Mouse (Mus musculus): ENCODE data around the gene Rad51ap1.

DNA sequence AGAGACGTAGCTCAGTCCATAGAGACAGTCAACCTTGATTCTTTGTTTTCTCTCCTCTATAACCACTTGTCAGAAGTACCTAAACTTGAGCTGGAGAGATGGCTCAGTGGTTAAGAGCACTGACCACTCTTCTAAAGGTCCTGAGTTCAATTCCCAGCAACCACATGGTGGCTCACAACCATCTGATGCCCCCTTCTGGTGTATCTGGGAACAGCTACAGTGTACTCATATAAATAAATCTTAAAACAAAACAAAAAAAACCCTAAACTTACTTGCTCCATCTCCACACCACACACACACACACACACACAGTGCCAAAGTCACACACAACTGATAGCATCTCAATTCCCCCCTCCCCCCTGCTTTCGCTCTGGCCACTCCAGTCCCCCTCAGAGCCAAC is 1.3 kb downstream of the Rad51ap1 start:
- TF ChIP-seq POLR2A (IDR thresholded peaks at IDR 0.05; ENCODE audit: low read depth, low read length) (no peak), MEF2A (IDR thresholded peaks at IDR 0.05; ENCODE audit: borderline replicate concordance, low read depth, low read length) (no peak), CTCF (conservative IDR thresholded peaks at IDR 0.05 in 1 of 2, IDR thresholded peaks at IDR 0.05 in 1 of 2; ENCODE audit: low read depth in 2 of 2, low read length in 2 of 2) (peak in 1 of 2 experiments; percentile 58; a peak in 3 of 4 replicates), MAX (IDR thresholded peaks at IDR 0.05; ENCODE audit: low read length) (0 out of 2 replicates have a peak, but pooled peaks have one; percentile 16), EP300 (IDR thresholded peaks at IDR 0.05; ENCODE audit: low read length) (no peak), POLR2AphosphoS2 (IDR thresholded peaks at IDR 0.05; ENCODE audit: low read depth, low read length) (no peak), PAX5 (IDR thresholded peaks at IDR 0.05; ENCODE audit: low read length) (no peak), SMC3 (IDR thresholded peaks at IDR 0.05; ENCODE audit: low read depth, low read length) (peak; percentile 52), ZC3H11A (IDR thresholded peaks at IDR 0.05; ENCODE audit: low read depth, low read length) (no peak), NRF1 (IDR thresholded peaks at IDR 0.05; ENCODE audit: low read depth, low read length) (no peak), ZNF384 (IDR thresholded peaks at IDR 0.05; ENCODE audit: low read depth, low read length) (no peak), BHLHE40 (IDR thresholded peaks at IDR 0.05; ENCODE audit: low read depth, low read length) (no peak), HCFC1 (IDR thresholded peaks at IDR 0.05; ENCODE audit: low read depth, low read length) (no peak), KAT2A (IDR thresholded peaks at IDR 0.05; ENCODE audit: insufficient replicate concordance, low read length) (no peak)

Data from CH12.LX (cell line).